Mouse (Mus musculus): Measurements from ENCODE around the gene Cdk20. TPM values are rescaled to one million over a fixed set of nuclear protein-coding genes. Genes with fewer than 3 reads are reported as not detected.

The Cdk20 gene
- polyA plus RNA-seq (2015; fragmentation: Nextera tagmentation; extraction: Ambion mirVana) = 16.6 and 19.4 TPM in 2 replicates

GRCm38 (mm10) chr13:64432017-64432995 is at the start of gene Cdk20:
Gene Cdk20 (plus strand): TSS chr13:64432314.
- H3K27me3 ChIP-seq = no peaks in the 10 kb centered on the region
- WGBS = 0% methylated on average over 57 of the region's 57 CpGs
- peak within 1 kb of the TSS; percentile 86 for H3K27ac ChIP-seq
- H3K4me3 ChIP-seq (replicated peaks) = peak within 1 kb of the TSS; percentile 58
- H3K9ac ChIP-seq (replicated peaks) = peak within 1 kb of the TSS; percentile 70
- H3K4me1 ChIP-seq (replicated peaks) = peaks cover 10% of the 10 kb centered on the region
- 0 out of 2 replicates have a peak, but pooled peaks cover 3% of the 10 kb centered on the region for H3K36me3 ChIP-seq
- peak within 1 kb of the TSS; percentile 71 for H3K4me2 ChIP-seq (replicated peaks)
- H3K9me3 ChIP-seq = no peaks in the 10 kb centered on the region
- peak; percentile 99 for ATAC-seq

DNA sequence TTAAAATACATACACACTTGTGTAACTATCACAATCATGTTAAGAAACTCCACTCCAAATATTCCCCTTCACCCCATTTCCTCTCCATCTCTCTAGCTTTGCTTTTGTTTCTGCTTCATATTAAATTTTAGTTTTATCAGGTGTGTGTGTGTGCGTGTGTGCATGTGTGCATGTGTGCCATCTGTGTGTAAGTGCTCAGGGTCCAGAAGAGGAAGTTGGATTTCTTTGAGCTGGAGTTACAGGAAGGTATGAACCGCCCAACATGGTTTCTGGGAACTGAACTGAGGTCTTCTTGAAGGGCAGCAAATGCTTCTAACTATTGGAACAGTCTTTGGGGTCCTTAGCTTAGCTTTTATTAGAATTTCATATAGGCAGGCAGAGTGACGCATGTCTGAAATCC is 47.2 kb upstream of the Cdk20 start:
- no peak for ATAC-seq
- Histone ChIP-seq H3K9me3 (no peaks in the 10 kb centered on the region), H3K27me3 (no peaks in the 10 kb centered on the region), H3K9ac (replicated peaks) (no peak overlapping the region), H3K4me1 (replicated peaks) (no peaks in the 10 kb centered on the region), H3K4me2 (replicated peaks) (no peak overlapping the region), H3K27ac (no peak overlapping the region), H3K4me3 (replicated peaks) (no peak overlapping the region), H3K36me3 (no peaks in the 10 kb centered on the region)
- 93% methylated on average over 3 of the region's 3 CpGs for WGBS

DNA sequence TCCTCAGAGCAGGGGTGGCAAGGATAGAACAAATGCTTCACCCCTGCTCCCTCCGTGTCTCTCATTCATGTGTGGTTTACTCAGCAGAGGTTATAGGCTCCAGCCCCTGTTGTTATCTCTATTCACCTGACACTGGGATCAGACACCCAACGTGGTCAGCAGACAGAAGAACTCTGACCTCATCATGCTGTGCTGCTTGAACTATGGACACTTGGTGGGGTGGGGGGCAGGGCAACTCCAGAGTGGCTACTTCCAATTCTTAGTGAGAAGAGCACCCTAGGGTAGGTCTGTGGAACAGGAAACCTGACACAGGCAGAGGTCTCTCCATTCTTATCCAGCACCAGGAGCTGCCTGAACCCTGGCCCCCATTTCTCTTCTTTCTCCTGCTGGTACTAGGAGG is 46.1 kb upstream of the Cdk20 start:
- H3K9me3 ChIP-seq = no peaks in the 10 kb centered on the region
- H3K27me3 ChIP-seq = no peaks in the 10 kb centered on the region
- H3K9ac ChIP-seq (replicated peaks) = no peak overlapping the region
- H3K36me3 ChIP-seq = no peaks in the 10 kb centered on the region
- no peaks in the 10 kb centered on the region for H3K4me1 ChIP-seq (replicated peaks)
- H3K27ac ChIP-seq = no peak overlapping the region
- no peak for ATAC-seq
- 45% methylated on average over 2 of the region's 2 CpGs for WGBS
- H3K4me3 ChIP-seq (replicated peaks) = no peak overlapping the region
- no peak overlapping the region for H3K4me2 ChIP-seq (replicated peaks)

GRCm38 (mm10) chr13:64388415-64388814 is 43.7 kb upstream of the Cdk20 start:
- Histone ChIP-seq H3K27ac (no peak overlapping the region), H3K36me3 (no peaks in the 10 kb centered on the region), H3K9ac (replicated peaks) (no peak overlapping the region), H3K4me3 (replicated peaks) (no peak overlapping the region), H3K4me1 (replicated peaks) (no peaks in the 10 kb centered on the region), H3K4me2 (replicated peaks) (no peak overlapping the region), H3K9me3 (no peaks in the 10 kb centered on the region), H3K27me3 (no peaks in the 10 kb centered on the region)
- no peak for ATAC-seq
- 79% methylated on average over 4 of the region's 4 CpGs for WGBS

- Histone ChIP-seq H3K27ac (no peak overlapping the region), H3K27me3 (no peaks in the 10 kb centered on the region), H3K4me2 (replicated peaks) (no peak overlapping the region), H3K9ac (replicated peaks) (no peak overlapping the region), H3K4me1 (replicated peaks) (no peaks in the 10 kb centered on the region), H3K36me3 (no peaks in the 10 kb centered on the region), H3K9me3 (no peaks in the 10 kb centered on the region), H3K4me3 (replicated peaks) (no peak overlapping the region)
- WGBS = 80% methylated on average over 8 of the region's 8 CpGs
- ATAC-seq = no peak
Observed at GRCm38 (mm10) chr13:64396979-64397378, 35.1 kb upstream of the Cdk20 start.

DNA sequence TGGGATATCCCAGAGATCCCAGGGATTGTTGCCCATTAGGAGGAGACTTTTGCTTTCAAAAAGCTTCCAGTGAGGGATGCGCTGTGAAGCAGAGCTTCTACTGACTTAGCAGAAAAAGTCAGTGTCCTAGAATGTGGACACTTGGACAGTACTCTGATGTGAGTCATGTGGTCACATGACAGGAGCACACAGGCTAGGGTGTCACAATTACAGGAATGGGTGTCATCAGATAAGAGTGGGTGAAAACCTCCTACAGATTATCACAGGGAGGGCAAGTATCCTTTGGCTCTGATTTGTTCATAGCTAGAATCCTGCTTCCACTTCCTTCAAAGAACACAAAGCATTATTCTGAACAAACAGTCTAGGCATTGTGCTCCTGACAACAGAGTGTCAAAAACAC is 34.0 kb upstream of the Cdk20 start:
- Histone ChIP-seq H3K4me1 (replicated peaks) (no peaks in the 10 kb centered on the region), H3K36me3 (no peaks in the 10 kb centered on the region), H3K9ac (replicated peaks) (no peak overlapping the region), H3K4me3 (replicated peaks) (no peak overlapping the region), H3K27me3 (no peaks in the 10 kb centered on the region), H3K9me3 (no peaks in the 10 kb centered on the region), H3K27ac (no peak overlapping the region), H3K4me2 (replicated peaks) (no peak overlapping the region)
- WGBS = 97% methylated on average over 1 of the region's 1 CpGs
- no peak for ATAC-seq

GRCm38 (mm10) chr13:64399906-64400305 is 32.2 kb upstream of the Cdk20 start:
- Histone ChIP-seq H3K36me3 (no peaks in the 10 kb centered on the region), H3K27me3 (no peaks in the 10 kb centered on the region), H3K9me3 (no peaks in the 10 kb centered on the region), H3K4me3 (replicated peaks) (no peak overlapping the region), H3K9ac (replicated peaks) (no peak overlapping the region), H3K4me1 (replicated peaks) (no peaks in the 10 kb centered on the region), H3K27ac (no peak overlapping the region), H3K4me2 (replicated peaks) (no peak overlapping the region)
- WGBS = 91% methylated on average over 3 of the region's 3 CpGs
- no peak for ATAC-seq

DNA sequence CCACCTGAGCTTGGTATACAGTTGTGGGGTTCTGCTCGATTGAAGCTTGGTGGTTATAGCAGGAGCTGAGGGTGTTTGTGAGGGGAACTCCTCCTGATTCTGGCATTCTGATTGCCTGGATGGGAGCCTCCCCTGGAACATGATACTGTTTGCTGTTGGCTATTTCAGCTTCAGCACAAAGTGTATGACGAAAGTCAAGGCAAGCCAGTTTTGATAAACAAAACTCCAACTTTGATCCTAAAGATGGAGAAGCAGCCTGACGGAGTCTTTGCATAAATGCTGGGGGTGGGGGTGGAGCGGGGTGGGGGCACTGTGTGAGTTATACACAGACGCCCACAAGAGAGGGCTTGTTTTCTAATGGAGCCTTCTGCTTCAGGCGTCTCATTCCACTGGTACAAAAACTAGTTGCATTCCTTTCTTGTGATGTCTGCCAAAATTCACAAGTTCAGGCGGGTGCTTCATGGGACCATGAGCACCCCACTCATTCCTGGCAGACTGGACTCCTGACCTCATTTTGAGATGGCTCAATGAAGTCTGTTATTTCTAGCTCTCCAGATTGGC is 31.2 kb upstream of the Cdk20 start:
- no peaks in the 10 kb centered on the region for H3K4me1 ChIP-seq (replicated peaks)
- H3K36me3 ChIP-seq = no peaks in the 10 kb centered on the region
- no peak overlapping the region for H3K9ac ChIP-seq (replicated peaks)
- H3K9me3 ChIP-seq = no peaks in the 10 kb centered on the region
- ATAC-seq = no peak
- H3K27ac ChIP-seq = no peak overlapping the region
- no peak overlapping the region for H3K4me2 ChIP-seq (replicated peaks)
- WGBS = 72% methylated on average over 7 of the region's 7 CpGs
- no peak overlapping the region for H3K4me3 ChIP-seq (replicated peaks)
- H3K27me3 ChIP-seq = no peaks in the 10 kb centered on the region

DNA sequence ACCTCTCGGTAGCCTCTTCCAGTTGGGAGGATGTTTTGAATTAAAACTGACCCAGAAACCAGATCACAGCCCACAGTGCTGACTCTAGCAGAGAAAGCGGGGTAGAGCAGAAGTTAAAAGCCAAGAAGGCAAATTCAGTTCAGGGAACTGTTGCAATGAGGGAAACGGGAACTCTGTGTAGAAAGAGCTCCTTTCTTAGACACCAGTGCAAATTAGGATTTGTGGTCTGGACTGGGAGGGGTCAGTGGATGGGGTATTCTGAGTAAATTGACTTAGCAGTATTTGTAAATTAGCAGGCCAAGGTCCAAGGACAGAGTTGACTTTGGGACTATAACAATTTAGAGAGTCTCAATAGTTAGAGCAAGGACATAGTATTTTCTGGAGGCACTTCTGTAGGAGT is 30.1 kb upstream of the Cdk20 start:
- H3K4me1 ChIP-seq (replicated peaks) = no peaks in the 10 kb centered on the region
- no peak overlapping the region for H3K27ac ChIP-seq
- H3K9ac ChIP-seq (replicated peaks) = no peak overlapping the region
- H3K4me3 ChIP-seq (replicated peaks) = no peak overlapping the region
- no peaks in the 10 kb centered on the region for H3K36me3 ChIP-seq
- no peak overlapping the region for H3K4me2 ChIP-seq (replicated peaks)
- 72% methylated on average over 3 of the region's 3 CpGs for WGBS
- H3K9me3 ChIP-seq = no peaks in the 10 kb centered on the region
- no peak for ATAC-seq
- H3K27me3 ChIP-seq = no peaks in the 10 kb centered on the region

GRCm38 (mm10) chr13:64402504-64402949 is 29.6 kb upstream of the Cdk20 start:
- Histone ChIP-seq H3K27me3 (no peaks in the 10 kb centered on the region), H3K4me2 (replicated peaks) (no peak overlapping the region), H3K27ac (no peak overlapping the region), H3K9ac (replicated peaks) (no peak overlapping the region), H3K4me3 (replicated peaks) (no peak overlapping the region), H3K9me3 (no peaks in the 10 kb centered on the region), H3K36me3 (no peaks in the 10 kb centered on the region), H3K4me1 (replicated peaks) (no peaks in the 10 kb centered on the region)
- no peak for ATAC-seq
- 87% methylated on average over 10 of the region's 10 CpGs for WGBS

DNA sequence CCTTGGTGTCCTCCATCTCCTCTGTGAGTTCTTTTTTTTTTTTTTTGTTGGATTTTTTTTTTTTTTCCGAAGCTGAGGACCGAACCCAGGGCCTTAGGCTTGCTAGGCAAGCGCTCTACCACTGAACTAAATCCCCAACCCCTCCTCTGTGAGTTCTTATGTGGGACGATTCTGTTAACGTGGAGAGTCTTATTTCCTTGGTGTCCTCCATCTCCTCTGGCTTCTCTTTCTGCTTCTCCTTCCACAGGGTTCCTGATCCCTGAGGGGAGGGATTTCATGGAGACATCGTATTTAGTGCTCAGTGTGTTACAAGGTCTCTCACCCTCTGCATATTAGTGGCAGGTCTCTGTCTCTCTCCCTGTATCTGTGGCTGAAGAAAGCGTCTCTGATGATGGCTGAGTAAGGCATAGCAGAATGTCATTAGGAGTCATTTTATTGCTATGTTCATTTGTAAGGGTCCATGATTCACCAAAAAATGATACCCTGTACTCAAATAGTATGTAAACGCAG is 29.1 kb upstream of the Cdk20 start:
- no peak overlapping the region for H3K4me2 ChIP-seq (replicated peaks)
- H3K4me3 ChIP-seq (replicated peaks) = no peak overlapping the region
- H3K9ac ChIP-seq (replicated peaks) = no peak overlapping the region
- H3K4me1 ChIP-seq (replicated peaks) = no peaks in the 10 kb centered on the region
- 87% methylated on average over 8 of the region's 8 CpGs for WGBS
- no peaks in the 10 kb centered on the region for H3K9me3 ChIP-seq
- H3K27me3 ChIP-seq = no peaks in the 10 kb centered on the region
- no peak overlapping the region for H3K27ac ChIP-seq
- ATAC-seq = no peak
- no peaks in the 10 kb centered on the region for H3K36me3 ChIP-seq

GRCm38 (mm10) chr13:64403519-64403918 is 28.6 kb upstream of the Cdk20 start:
- no peak overlapping the region for H3K9ac ChIP-seq (replicated peaks)
- H3K27ac ChIP-seq = no peak overlapping the region
- H3K4me3 ChIP-seq (replicated peaks) = no peak overlapping the region
- H3K27me3 ChIP-seq = no peaks in the 10 kb centered on the region
- H3K9me3 ChIP-seq = no peaks in the 10 kb centered on the region
- 85% methylated on average over 3 of the region's 3 CpGs for WGBS
- no peak overlapping the region for H3K4me2 ChIP-seq (replicated peaks)
- H3K36me3 ChIP-seq = no peaks in the 10 kb centered on the region
- ATAC-seq = no peak
- H3K4me1 ChIP-seq (replicated peaks) = no peaks in the 10 kb centered on the region
